Mouse (Mus musculus) heart, postnatal 0 days (tissue): ENCODE results near the gene Cdc14b.

Experiments used
- CTCF ChIP-seq: IDR thresholded peaks from 2 replicates; pipeline ENCODE4 v1.5.1; 2016; ENCODE audit warnings: antibody characterized with exemption, control low read depth, low read depth
- EP300 ChIP-seq: IDR thresholded peaks from 2 replicates; pipeline ENCODE4 v1.6.1; 2016; ENCODE audit warnings: antibody characterized with exemption, low read depth

- TF ChIP-seq CTCF (no peak), EP300 (no peak)
Measured at GRCm38 (mm10) chr13:64178746-64179652, 96.1 kb downstream of the Cdc14b start.
